ENCODE assay signal across 8 mouse cellular contexts in genomic region chr5:102766311-102767057, GRCm38 (mm10).
DNase-seq lines count a peak whose midpoint lies in the region; ATAC-seq lines count a peak whose summit lies in the region.

No protein-coding gene starts in this region.

- H3K4me3 ChIP-seq in liver, embryonic 12.5 days, result no peak overlapping the region
- H3K4me3 ChIP-seq in kidney, embryonic 15.5 days (replicated peaks), result no peak overlapping the region

- ATAC-seq in liver, embryonic 12.5 days, result no peak
- peak; percentile 58 for ATAC-seq in kidney, embryonic 15.5 days (replicated peaks; ENCODE audit: low FRiP score)

- H3K9ac ChIP-seq in liver, embryonic 12.5 days, result no peak overlapping the region
- no peak overlapping the region for H3K9ac ChIP-seq in kidney, embryonic 15.5 days

- no peak overlapping the region for H3K27ac ChIP-seq in liver, embryonic 12.5 days
- H3K27ac ChIP-seq in kidney, embryonic 15.5 days, result peak overlapping the region; percentile 87

- 59% methylated on average over 6 of the region's 6 CpGs for WGBS in liver, embryonic 12.5 days (ENCODE audit: insufficient replicate concordance)
- 48% methylated on average over 6 of the region's 6 CpGs for WGBS in kidney, embryonic 15.5 days

- DNase-seq in adrenal gland, adult 18-20 months (ENCODE audit: low spot score in 2 of 2), result peak; percentile 46 to 54
- no peak for DNase-seq in adrenal gland, adult 8-10 months
- DNase-seq in liver, result peak; percentile 42
- DNase-seq in brain, adult 2 months (ENCODE audit: low read depth, low spot score), result peak; percentile 51
- peak; percentile 42 for DNase-seq in retina, adult 2 months (ENCODE audit: low read depth, low spot score)
- DNase-seq in frontal cortex, postnatal 14 days (ENCODE audit: low spot score in 2 of 2), result no peak

- no peaks in the 10 kb centered on the region for H3K9me3 ChIP-seq in liver, embryonic 12.5 days (replicated peaks)
- no peaks in the 10 kb centered on the region for H3K9me3 ChIP-seq in kidney, embryonic 15.5 days (replicated peaks)

- H3K4me1 ChIP-seq in liver, embryonic 12.5 days, result no peaks in the 10 kb centered on the region
- H3K4me1 ChIP-seq in kidney, embryonic 15.5 days, result peaks cover 36% of the 10 kb centered on the region

- no peaks in the 10 kb centered on the region for H3K27me3 ChIP-seq in liver, embryonic 12.5 days (replicated peaks)
- H3K27me3 ChIP-seq in kidney, embryonic 15.5 days, result no peaks in the 10 kb centered on the region

- H3K4me2 ChIP-seq in liver, embryonic 12.5 days, result no peak overlapping the region
- H3K4me2 ChIP-seq in kidney, embryonic 15.5 days, result no peak overlapping the region

- no peaks in the 10 kb centered on the region for H3K36me3 ChIP-seq in liver, embryonic 12.5 days
- no peaks in the 10 kb centered on the region for H3K36me3 ChIP-seq in kidney, embryonic 15.5 days

Comparison
In these comparisons a context has a peak if more than half of its experiments do, and no peak if none do; other contexts are left out.
1. DNase-seq: peak in adrenal gland, adult 18-20 months (2 of 2), liver (single experiment), brain, adult 2 months (single experiment) and retina, adult 2 months (single experiment); none in adrenal gland, adult 8-10 months (single experiment) and frontal cortex, postnatal 14 days (0 of 2).